Mouse (Mus musculus): ENCODE results near the gene Zfp202.

Gene Zfp202

GRCm38 (mm10) chr9:40235220-40235619 lies 43.1 kb downstream of the Zfp202 start:
- in situ Hi-C loops (cut with MboI; ENCODE audit: unreplicated experiment in 2 of 2): loop anchor here in 1 of 2 experiments (10.0 to 25.0 kb wide), 2 partner anchors 377 to 520 kb away; no protein-coding TSS in a partner anchor

- in situ Hi-C loops (cut with MboI; ENCODE audit: unreplicated experiment in 2 of 2): loop anchor here in 1 of 2 experiments (10.0 to 25.0 kb wide), 2 partner anchors 373 to 515 kb away; no protein-coding TSS in a partner anchor
Measured at GRCm38 (mm10) chr9:40239749-40240148, 47.6 kb downstream of the Zfp202 start.

- in situ Hi-C loops (cut with MboI; ENCODE audit: unreplicated experiment in 2 of 2): loop anchor here in 1 of 2 experiments (25.0 kb wide), 1 partner anchor 372 kb away; no protein-coding TSS in a partner anchor
Measured at GRCm38 (mm10) chr9:40240311-40240710, 48.2 kb downstream of the Zfp202 start.

GRCm38 (mm10) chr9:40241223-40241801 lies 49.2 kb downstream of the Zfp202 start:
- in situ Hi-C loops (cut with MboI; ENCODE audit: unreplicated experiment in 2 of 2): loop anchor here in 1 of 2 experiments (25.0 kb wide), 1 partner anchor 371 kb away; no protein-coding TSS in a partner anchor

- in situ Hi-C loops (cut with MboI; ENCODE audit: unreplicated experiment in 2 of 2): loop anchor here in 1 of 2 experiments (25.0 kb wide), 1 partner anchor 370 kb away; no protein-coding TSS in a partner anchor
Measured at GRCm38 (mm10) chr9:40241951-40242888, 50.1 kb downstream of the Zfp202 start.

GRCm38 (mm10) chr9:40245466-40245865 lies 53.4 kb downstream of the Zfp202 start:
- in situ Hi-C loops (cut with MboI; ENCODE audit: unreplicated experiment in 2 of 2): loop anchor here in 1 of 2 experiments (25.0 kb wide), 1 partner anchor 367 kb away; no protein-coding TSS in a partner anchor

GRCm38 (mm10) chr9:40245974-40246665 lies 54.0 kb downstream of the Zfp202 start:
- in situ Hi-C loops (cut with MboI; ENCODE audit: unreplicated experiment in 2 of 2): loop anchor here in 1 of 2 experiments (25.0 kb wide), 1 partner anchor 366 kb away; no protein-coding TSS in a partner anchor

GRCm38 (mm10) chr9:40246702-40247101 lies 54.6 kb downstream of the Zfp202 start:
- in situ Hi-C loops (cut with MboI; ENCODE audit: unreplicated experiment in 2 of 2): loop anchor here in 1 of 2 experiments (25.0 kb wide), 1 partner anchor 366 kb away; no protein-coding TSS in a partner anchor

GRCm38 (mm10) chr9:40249106-40249505 lies 57.0 kb downstream of the Zfp202 start:
- in situ Hi-C loops (cut with MboI; ENCODE audit: unreplicated experiment in 2 of 2): loop anchor here in 1 of 2 experiments (25.0 kb wide), 1 partner anchor 363 kb away; no protein-coding TSS in a partner anchor

- in situ Hi-C loops (cut with MboI; ENCODE audit: unreplicated experiment in 2 of 2): no loop called here
Measured at GRCm38 (mm10) chr9:40252459-40252858, 60.3 kb downstream of the Zfp202 start.

All from v-Abl transformed pro-B cells (cell line).